ENCODE assay signal across 22 mouse cellular contexts in the genomic region with DNA sequence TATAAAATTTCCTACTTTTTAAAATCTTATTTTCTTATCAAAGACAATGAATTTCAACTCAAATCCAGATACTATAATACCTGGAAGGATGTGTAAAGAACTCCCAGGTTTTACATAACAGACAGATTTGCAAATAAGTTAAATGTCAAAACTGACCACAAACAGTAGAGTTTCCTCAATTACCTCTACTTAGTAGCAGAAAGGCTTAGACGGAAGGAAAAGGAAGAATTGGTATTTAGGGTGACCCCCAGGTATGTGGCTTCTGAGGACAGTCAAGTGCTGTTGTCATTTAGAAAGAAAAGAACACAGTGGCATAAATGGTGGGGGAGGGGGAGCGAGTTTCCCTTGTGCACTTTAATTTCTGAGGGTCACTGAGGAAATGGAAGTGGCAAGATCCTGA.
DNase-seq lines count a peak whose midpoint lies in the region; ATAC-seq and TF ChIP-seq lines count a peak whose summit lies in the region.
"Had no signal": no experiment of that assay in that cellular context is flagged by ENCODE, and none has a peak within 500 bp of the region (broad histone marks: within the 10 kb centered on the region; RNA-seq: fewer than 3 reads in every experiment).

No protein-coding gene starts in this region.

- H3K9ac ChIP-seq in liver, postnatal 0 days (replicated peaks), result no peak overlapping the region
- H3K9ac ChIP-seq in liver, embryonic 12.5 days, result no peak overlapping the region
- H3K9ac ChIP-seq: embryonic facial prominence, embryonic 13.5 days; embryonic facial prominence, embryonic 15.5 days; forebrain, embryonic 13.5 days; forebrain, embryonic 15.5 days; forebrain, postnatal 0 days had no signal

- H3K4me3 ChIP-seq in liver, postnatal 0 days (ENCODE audit: low read depth, low read length), result no peak overlapping the region
- H3K4me3 ChIP-seq in liver, embryonic 12.5 days, result no peak overlapping the region
- H3K4me3 ChIP-seq: embryonic facial prominence, embryonic 13.5 days; embryonic facial prominence, embryonic 15.5 days; forebrain, embryonic 13.5 days; forebrain, embryonic 15.5 days had no signal

- no peaks in the 10 kb centered on the region for H3K36me3 ChIP-seq in liver, postnatal 0 days (replicated peaks; ENCODE audit: insufficient read depth, low read length)
- H3K36me3 ChIP-seq in liver, embryonic 12.5 days, result no peaks in the 10 kb centered on the region
- H3K36me3 ChIP-seq: forebrain, embryonic 15.5 days had no signal

- no peaks in the 10 kb centered on the region for H3K27me3 ChIP-seq in liver, postnatal 0 days (ENCODE audit: insufficient read depth, low read length)
- no peaks in the 10 kb centered on the region for H3K27me3 ChIP-seq in liver, embryonic 12.5 days (replicated peaks)
- H3K27me3 ChIP-seq: embryonic facial prominence, embryonic 13.5 days; embryonic facial prominence, embryonic 15.5 days; forebrain, embryonic 13.5 days; forebrain, embryonic 15.5 days had no signal

- H3K4me2 ChIP-seq in liver, postnatal 0 days (ENCODE audit: low read depth, low read length), result peak overlapping the region; percentile 18; the same call in 1 of the 2 replicates
- no peak overlapping the region for H3K4me2 ChIP-seq in liver, embryonic 12.5 days
- H3K4me2 ChIP-seq: embryonic facial prominence, embryonic 13.5 days; embryonic facial prominence, embryonic 15.5 days; forebrain, embryonic 13.5 days; forebrain, embryonic 15.5 days had no signal

- WGBS in liver, postnatal 0 days (ENCODE audit: insufficient replicate concordance), result 60% methylated on average over 2 of the region's 2 CpGs
- 51% methylated on average over 2 of the region's 2 CpGs for WGBS in liver, embryonic 12.5 days (ENCODE audit: insufficient replicate concordance)

- H3K9me3 ChIP-seq in liver, postnatal 0 days (ENCODE audit: low read length), result no peaks in the 10 kb centered on the region
- no peaks in the 10 kb centered on the region for H3K9me3 ChIP-seq in liver, embryonic 12.5 days (replicated peaks)
- H3K9me3 ChIP-seq: embryonic facial prominence, embryonic 15.5 days; forebrain, embryonic 13.5 days; forebrain, embryonic 15.5 days had no signal

- TF ChIP-seq EP300 in liver, postnatal 0 days (IDR thresholded peaks at IDR 0.05; ENCODE audit: low read depth), result no peak; the same call in 1 of the 2 replicates

- TF ChIP-seq CTCF in liver, postnatal 0 days (IDR thresholded peaks at IDR 0.05; ENCODE audit: low read depth), result no peak

- no peak for DNase-seq in liver, postnatal 0 days
- no peak for DNase-seq in T-cell, adult 2 months (ENCODE audit: low spot score)
- DNase-seq in ovary, adult 18-20 months (ENCODE audit: low spot score), result no peak
- DNase-seq: adrenal gland, adult 8-10 months; adrenal gland, postnatal 14 days; adrenal gland, postnatal 36 days; cerebellum, adult 11 months; cerebellum, adult 18-20 months; cerebellum, adult 8-10 months; cerebellum, adult 9-11 months; cerebellum, postnatal 14 days; cerebellum, postnatal 36 days; embryo, embryonic 11 days; forebrain, postnatal 0 days had no signal

- no peaks in the 10 kb centered on the region; the same call in 1 of the 2 replicates for H3K4me1 ChIP-seq in liver, postnatal 0 days (ENCODE audit: insufficient read depth)
- H3K4me1 ChIP-seq in liver, embryonic 12.5 days, result peaks cover 8% of the 10 kb centered on the region; the same call in 1 of the 2 replicates
- H3K4me1 ChIP-seq: embryonic facial prominence, embryonic 13.5 days; embryonic facial prominence, embryonic 15.5 days; forebrain, embryonic 13.5 days; forebrain, embryonic 15.5 days had no signal

- no peak overlapping the region for H3K27ac ChIP-seq in liver, postnatal 0 days (ENCODE audit: low read depth)
- no peak overlapping the region for H3K27ac ChIP-seq in liver, embryonic 12.5 days
- H3K27ac ChIP-seq: embryonic facial prominence, embryonic 13.5 days; embryonic facial prominence, embryonic 15.5 days; forebrain, embryonic 13.5 days; forebrain, embryonic 15.5 days had no signal

- no peak for ATAC-seq in liver, postnatal 0 days
- no peak for ATAC-seq in liver, embryonic 12.5 days
- ATAC-seq in granulocyte monocyte progenitor cell, adult 5-6 weeks (replicated peaks; ENCODE audit: poor library complexity, severe bottlenecking), result peak; percentile 63
- ATAC-seq in megakaryocyte progenitor cell, adult 5-6 weeks (replicated peaks; ENCODE audit: poor library complexity), result peak; percentile 64
- ATAC-seq: activated CD4-positive, CD25-positive, alpha-beta regulatory T cell, adult 4 months; forebrain, embryonic 13.5 days; forebrain, embryonic 15.5 days; forebrain, postnatal 0 days had no signal

Comparison
In these comparisons a context has a peak if more than half of its experiments do, and no peak if none do; other contexts are left out.
1. ATAC-seq: peak in granulocyte monocyte progenitor cell, adult 5-6 weeks (single experiment) and megakaryocyte progenitor cell, adult 5-6 weeks (single experiment); none in liver, postnatal 0 days (single experiment) and liver, embryonic 12.5 days (single experiment).